Mouse (Mus musculus) MEL (cell line): ENCODE results near the gene Fkbp14. TPM values are rescaled to one million over a fixed set of nuclear protein-coding genes. Genes with fewer than 3 reads are reported as not detected.

Experiments used
- DNase-seq: peaks from one replicate; pipeline ENCODE4 v3.0.0; 2011; ENCODE audit warnings: low read depth, low spot score
- H3K27ac ChIP-seq: 2 replicates; pipeline ENCODE4 v1.5.1; 2012; ENCODE audit warnings: low read depth, mild to moderate bottlenecking, control low read depth, low read length, moderate library complexity; ENCODE audit not compliant: control insufficient read depth
- H3K27me3 ChIP-seq, 2 experiments: fragments of 150-350 bp in 1 of 2; sonication (generic) in 1 of 2; 2 replicates each; pipeline ENCODE4 v1.6.1; 2012; ENCODE audit warnings: low read length in 2 of 2, mild to moderate bottlenecking in 2 of 2, improper control_type of control experiment in 1 of 2, moderate library complexity in 1 of 2; ENCODE audit not compliant: insufficient read depth in 2 of 2, control insufficient read depth in 1 of 2
- H3K36me3 ChIP-seq, 2 experiments: 2 replicates each; pipeline ENCODE4 v1.6.1; 2012 to 2014; ENCODE audit warnings: low read length in 2 of 2, improper control_type of control experiment in 1 of 2, inconsistent platforms in 1 of 2, mild to moderate bottlenecking in 1 of 2; ENCODE audit not compliant: insufficient read depth in 2 of 2, control insufficient read depth in 1 of 2
- H3K4me1 ChIP-seq, 2 experiments: fragments of 150-350 bp in 1 of 2; sonication (generic) in 1 of 2; 2 replicates each; pipeline ENCODE4 v1.6.1; 2012; ENCODE audit warnings: low read length in 2 of 2, improper control_type of control experiment in 1 of 2, mild to moderate bottlenecking in 1 of 2; ENCODE audit not compliant: insufficient read depth in 2 of 2, control insufficient read depth in 1 of 2
- H3K4me3 ChIP-seq, 2 experiments: fragments of 150-350 bp in 1 of 2; sonication (generic) in 1 of 2; 2 replicates each; pipeline ENCODE4 v1.5.1; 2012; ENCODE audit warnings: low read depth in 2 of 2, low read length in 2 of 2, mild to moderate bottlenecking in 2 of 2, moderate library complexity in 2 of 2, control low read depth in 1 of 2, improper control_type of control experiment in 1 of 2; ENCODE audit not compliant: control insufficient read depth in 1 of 2, insufficient read depth in 1 of 2
- H3K79me2 ChIP-seq: 2 replicates; pipeline ENCODE4 v1.6.1; 2012; ENCODE audit warnings: mild to moderate bottlenecking, low read length, moderate library complexity; ENCODE audit not compliant: control insufficient read depth, poor library complexity, insufficient read depth
- H3K9ac ChIP-seq: 2 replicates; pipeline ENCODE4 v1.6.1; 2012; ENCODE audit warnings: low read depth, mild to moderate bottlenecking, control low read depth, low read length, moderate library complexity; ENCODE audit not compliant: control insufficient read depth, poor library complexity, severe bottlenecking
- H3K9me3 ChIP-seq: fragments of 150-350 bp; sonication (generic); replicated peaks from 2 replicates; pipeline ENCODE4 v1.6.1; 2012; ENCODE audit warnings: mild to moderate bottlenecking, low read length, improper control_type of control experiment, moderate library complexity; ENCODE audit not compliant: insufficient read depth
- CHD2 ChIP-seq: IDR thresholded peaks from 2 replicates; pipeline ENCODE4 v1.6.1; 2011; ENCODE audit warnings: low read length, improper control_type of control experiment
- CTCF ChIP-seq, 3 experiments: IDR thresholded peaks in 2 of 3; conservative IDR thresholded peaks in 1 of 3; 2 replicates each; pipeline ENCODE4 v1.5.1; 2011 to 2012; ENCODE audit warnings: low read length in 3 of 3, low read depth in 2 of 3, mild to moderate bottlenecking in 2 of 3, improper control_type of control experiment in 1 of 3, inconsistent platforms in 1 of 3, mixed read lengths in 1 of 3, moderate library complexity in 1 of 3; ENCODE audit not compliant: control insufficient read depth in 1 of 3, insufficient read depth in 1 of 3, poor library complexity in 1 of 3, severe bottlenecking in 1 of 3
- EP300 ChIP-seq, 2 experiments: IDR thresholded peaks; 2 replicates each; pipeline ENCODE4 v1.6.1; 2011; ENCODE audit warnings: improper control_type of control experiment in 2 of 2, low read length in 2 of 2, low read depth in 1 of 2, mild to moderate bottlenecking in 1 of 2
- ETS1 ChIP-seq: IDR thresholded peaks from 2 replicates; pipeline ENCODE4 v1.6.1; 2012; ENCODE audit warnings: low read depth, mild to moderate bottlenecking, inconsistent platforms, low read length, improper control_type of control experiment, moderate library complexity
- GABPA ChIP-seq: IDR thresholded peaks from 2 replicates; pipeline ENCODE4 v1.6.1; 2012; ENCODE audit warnings: low read depth, mild to moderate bottlenecking, inconsistent platforms, low read length, improper control_type of control experiment, moderate library complexity
- GATA1 ChIP-seq: IDR thresholded peaks from 2 replicates; pipeline ENCODE4 v1.6.1; 2011; ENCODE audit warnings: low read depth, low read length, improper control_type of control experiment
- KAT2A ChIP-seq: conservative IDR thresholded peaks from 2 replicates; pipeline ENCODE4 v1.6.1; 2012; ENCODE audit warnings: low read depth, low read length, improper control_type of control experiment, inconsistent platforms
- MAFK ChIP-seq: IDR thresholded peaks from 2 replicates; pipeline ENCODE4 v1.6.1; 2011; ENCODE audit warnings: low read depth, mild to moderate bottlenecking, low read length, improper control_type of control experiment, borderline replicate concordance
- MAX ChIP-seq: IDR thresholded peaks from 2 replicates; pipeline ENCODE4 v1.6.1; 2011; ENCODE audit warnings: low read length, improper control_type of control experiment
- SIN3A ChIP-seq: IDR thresholded peaks from 2 replicates; pipeline ENCODE4 v1.6.1; 2012; ENCODE audit warnings: low read length, improper control_type of control experiment, inconsistent platforms
- UBTF ChIP-seq: IDR thresholded peaks from 2 replicates; pipeline ENCODE4 v1.6.1; 2012; ENCODE audit warnings: low read depth, mild to moderate bottlenecking, inconsistent platforms, low read length, improper control_type of control experiment, moderate library complexity, borderline replicate concordance; ENCODE audit not compliant: insufficient read depth
- USF2 ChIP-seq, 2 experiments: IDR thresholded peaks; 2 replicates each; pipeline ENCODE4 v1.6.1; 2011 to 2012; ENCODE audit warnings: improper control_type of control experiment in 2 of 2, low read length in 2 of 2, borderline replicate concordance in 1 of 2, inconsistent platforms in 1 of 2, low read depth in 1 of 2, mild to moderate bottlenecking in 1 of 2; ENCODE audit not compliant: insufficient read depth in 1 of 2
- ZNF384 ChIP-seq: IDR thresholded peaks from 2 replicates; pipeline ENCODE4 v1.6.1; 2012; ENCODE audit warnings: low read depth, mild to moderate bottlenecking, inconsistent platforms, low read length, improper control_type of control experiment
- polyA plus RNA-seq, 2 experiments: library from polyadenylated mRNA; stranded (reverse) in 1 of 2; unstranded in 1 of 2; fragments of >175 nt in 1 of 2; fragments of >200 nt in 1 of 2; gene quantifications; 2 replicates each; pipeline versions ENCODE4 v1.2.1 to v1.2.4; 2012; ENCODE audit warnings: low replicate concordance in 2 of 2, low read depth in 1 of 2; ENCODE audit not compliant: insufficient read length in 2 of 2, insufficient read depth in 1 of 2, missing spikeins in 1 of 2
- total RNA-seq: library from RNA; depleted of rRNA; stranded (reverse); fragments of 300-350 nt; gene quantifications from 2 replicates; pipeline ENCODE4 v1.2.3, GENCODE M21; 2012

The Fkbp14 gene
- total and polyA plus RNA-seq, 3 experiments = 1.5 to 1.8 TPM; not detected in 1

DNA sequence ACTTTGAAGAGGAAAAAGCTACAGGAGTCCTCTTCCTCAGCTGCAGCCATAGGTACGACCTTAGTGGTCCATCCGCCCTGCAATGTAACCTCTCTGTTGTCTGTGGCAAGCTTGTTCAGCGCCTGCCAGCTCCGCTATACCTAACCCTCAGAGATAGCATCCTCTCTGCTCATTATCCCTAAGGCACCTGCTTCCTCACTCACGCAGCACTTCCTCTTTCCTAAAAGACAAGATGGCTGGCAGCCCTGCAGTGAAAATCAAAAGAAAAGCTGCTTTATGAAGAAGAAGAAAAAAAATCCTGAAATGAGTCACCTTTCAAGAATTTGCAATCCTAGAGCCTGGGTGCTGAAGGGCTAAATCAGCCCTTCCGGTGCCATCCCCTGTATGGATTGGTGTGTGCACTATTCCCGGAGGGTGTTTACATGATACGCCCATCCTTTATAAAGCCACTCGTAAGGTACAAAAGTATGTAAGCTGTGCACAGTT lies 32.6 kb downstream of the Fkbp14 start:
- Histone ChIP-seq H3K27ac (no peak overlapping the region), H3K4me3 (no peak overlapping the region)
- TF ChIP-seq GATA1 (0 out of 2 replicates have a peak, but pooled peaks have one; percentile 20), CHD2 (no peak), EP300 (IDR thresholded peaks at IDR 0.05; ENCODE audit: low read depth in 1 of 2, low read length in 2 of 2) (0 out of 4 replicates have a peak, but pooled peaks of 1 of the 2 experiments have one; percentile 13)
- TF ChIP-seq, all 39 proteins: peak for 2
- no peaks in the 10 kb centered on the region for H3K36me3 ChIP-seq
- no peaks in the 10 kb centered on the region for H3K9me3 ChIP-seq
- no peaks in the 10 kb centered on the region for H3K79me2 ChIP-seq
- H3K9ac ChIP-seq = no peak overlapping the region
- H3K27me3 ChIP-seq = no peaks in the 10 kb centered on the region; a peak in 1 of 4 replicates
- DNase-seq = peak; percentile 42
- H3K4me1 ChIP-seq = no peaks in the 10 kb centered on the region

DNA sequence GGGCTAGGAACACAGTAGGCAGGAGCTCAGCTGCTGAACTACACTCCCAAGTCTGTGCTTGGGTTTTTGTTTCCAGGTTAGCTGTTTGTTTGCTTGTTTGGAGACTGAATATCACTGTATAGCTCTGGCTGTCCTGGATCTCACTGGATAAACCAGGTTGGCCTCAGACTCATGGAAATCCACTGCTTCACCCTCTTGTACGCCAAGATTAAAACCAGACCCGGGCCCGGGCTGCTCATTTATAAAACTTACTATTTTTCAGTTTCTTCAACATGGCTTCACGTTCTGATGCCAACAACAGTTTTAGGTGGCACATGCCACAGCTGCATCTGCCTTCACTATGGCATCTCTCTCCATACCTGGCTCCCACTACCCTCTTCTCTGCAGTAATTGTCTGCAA lies 33.5 kb downstream of the Fkbp14 start:
- no peak overlapping the region for H3K27ac ChIP-seq
- no peaks in the 10 kb centered on the region for H3K36me3 ChIP-seq
- no peaks in the 10 kb centered on the region for H3K4me1 ChIP-seq
- no peaks in the 10 kb centered on the region; a peak in 1 of 4 replicates for H3K27me3 ChIP-seq
- no peaks in the 10 kb centered on the region for H3K79me2 ChIP-seq
- DNase-seq = no peak
- no peak overlapping the region for H3K4me3 ChIP-seq
- no peak for TF ChIP-seq SIN3A
- TF ChIP-seq ZNF384 = no peak
- TF ChIP-seq MAFK = no peak
- no peak for TF ChIP-seq ETS1
- no peak for TF ChIP-seq CTCF (IDR thresholded peaks at IDR 0.05 in 2 of 3, conservative IDR thresholded peaks at IDR 0.05 in 1 of 3; ENCODE audit: control insufficient read depth in 1 of 3, insufficient read depth in 1 of 3, low read depth in 2 of 3, low read length in 3 of 3, poor library complexity in 1 of 3, severe bottlenecking in 1 of 3)
- no peak for TF ChIP-seq GABPA
- no peak for TF ChIP-seq USF2 (IDR thresholded peaks at IDR 0.05; ENCODE audit: borderline replicate concordance in 1 of 2, insufficient read depth in 1 of 2, low read depth in 1 of 2, low read length in 2 of 2)
- H3K9me3 ChIP-seq = no peaks in the 10 kb centered on the region
- no peak overlapping the region for H3K9ac ChIP-seq

DNA sequence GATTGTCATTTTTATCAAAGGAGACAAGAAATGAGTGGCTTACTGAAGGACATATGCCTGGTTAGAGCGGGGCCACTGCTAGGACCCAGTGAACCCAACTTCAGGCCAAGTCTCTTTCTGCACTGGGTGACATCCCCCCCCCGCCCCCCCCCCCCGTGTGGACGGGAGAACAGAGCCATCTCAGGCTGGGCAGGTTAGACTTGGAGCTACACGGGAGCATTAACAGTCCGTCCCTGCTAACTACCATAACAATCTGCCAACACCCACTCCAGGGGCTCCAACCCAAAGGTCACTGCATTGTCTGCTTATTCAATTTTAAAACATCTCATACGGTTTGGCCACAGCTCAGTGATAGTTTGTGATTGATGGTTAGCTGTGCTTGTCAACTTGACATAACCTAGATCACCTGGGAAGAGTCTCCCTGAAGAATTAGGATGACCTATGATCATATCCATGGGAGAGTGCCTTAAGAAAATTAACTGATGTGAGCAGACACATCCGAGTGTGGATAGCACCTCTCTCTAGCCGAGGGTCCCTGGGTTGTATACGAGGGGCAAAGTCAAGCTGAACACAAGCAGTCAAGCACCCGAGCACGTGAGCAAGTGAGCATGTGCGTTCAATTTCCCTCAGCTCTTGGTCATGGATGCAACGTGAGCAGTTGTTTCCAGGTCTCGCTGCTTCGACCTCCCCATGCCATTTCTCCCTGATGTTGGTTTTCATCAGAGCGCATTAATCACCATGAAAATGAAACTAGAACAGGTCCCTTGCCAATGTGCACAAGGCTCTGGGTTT lies 34.9 kb downstream of the Fkbp14 start:
- Histone ChIP-seq H3K9me3 (no peaks in the 10 kb centered on the region), H3K79me2 (no peaks in the 10 kb centered on the region), H3K4me3 (no peak overlapping the region), H3K27me3 (no peaks in the 10 kb centered on the region; a peak in 1 of 4 replicates), H3K9ac (no peak overlapping the region), H3K36me3 (no peaks in the 10 kb centered on the region), H3K27ac (no peak overlapping the region), H3K4me1 (no peaks in the 10 kb centered on the region)
- DNase-seq = no peak
- no peak for TF ChIP-seq MAX
- TF ChIP-seq GABPA = no peak
- TF ChIP-seq KAT2A = no peak
- TF ChIP-seq UBTF = no peak
